Mouse (Mus musculus): ENCODE results near the gene Acvr2b. TPM values are rescaled to one million over a fixed set of nuclear protein-coding genes. Genes with fewer than 3 reads are reported as not detected.

Acvr2b gene
- polyA plus RNA-seq, 1 experiment from 2014 or later, result 66.0 TPM

- Histone ChIP-seq H3K9me3 (no peaks in the 10 kb centered on the region), H3K4me3 (no peak overlapping the region), H3K4me1 (no peaks in the 10 kb centered on the region), H3K36me3 (replicated peaks) (peaks cover 91% of the 10 kb centered on the region), H3K27me3 (ENCODE audit: poor library complexity, severe bottlenecking) (no peaks in the 10 kb centered on the region), H3K27ac (no peak overlapping the region)
- DNase-seq (ENCODE audit: extremely low spot score, low spot score), result no peak
- 90% methylated on average over 14 of the region's 14 CpGs for WGBS
These were observed 55.2 kb downstream of the Acvr2b start for GRCm38 (mm10) chr9:119457122-119457521.

GRCm38 (mm10) chr9:119460410-119460809, 58.5 kb downstream of the Acvr2b start:
- no peak overlapping the region for H3K4me3 ChIP-seq
- no peaks in the 10 kb centered on the region for H3K27me3 ChIP-seq (ENCODE audit: poor library complexity, severe bottlenecking)
- 67% methylated on average over 8 of the region's 8 CpGs for WGBS
- no peaks in the 10 kb centered on the region for H3K9me3 ChIP-seq
- no peak overlapping the region for H3K27ac ChIP-seq
- peaks cover 92% of the 10 kb centered on the region for H3K36me3 ChIP-seq (replicated peaks)
- H3K4me1 ChIP-seq, result 0 out of 2 replicates have a peak, but pooled peaks cover 5% of the 10 kb centered on the region
- peak; percentile 66 for DNase-seq (ENCODE audit: extremely low spot score, low spot score)

DNA sequence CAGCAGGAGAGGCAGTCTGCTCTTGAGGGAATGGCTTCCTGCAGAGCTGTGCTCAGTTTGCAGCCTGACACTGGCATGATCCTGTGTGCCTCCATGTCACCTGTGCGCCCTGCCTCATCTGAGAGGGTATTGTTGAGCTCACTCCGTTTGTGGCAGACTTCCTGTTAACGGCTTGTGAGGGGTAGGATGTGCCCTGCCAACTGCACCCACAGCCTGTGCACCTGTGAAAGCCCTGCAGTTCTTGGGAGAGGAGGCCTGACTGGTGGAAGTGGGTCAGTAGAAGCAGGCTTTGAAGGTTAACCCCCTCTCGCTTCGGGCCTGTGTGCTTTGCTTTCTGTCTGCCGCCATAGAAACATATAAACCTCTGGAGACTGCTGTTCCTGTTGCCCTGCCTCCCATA, 63.1 kb downstream of the Acvr2b start:
- peaks cover 91% of the 10 kb centered on the region for H3K36me3 ChIP-seq (replicated peaks)
- H3K9me3 ChIP-seq, result no peaks in the 10 kb centered on the region
- 93% methylated on average over 6 of the region's 6 CpGs for WGBS
- no peak overlapping the region for H3K27ac ChIP-seq
- H3K4me3 ChIP-seq, result no peak overlapping the region
- DNase-seq (ENCODE audit: extremely low spot score, low spot score), result no peak
- 0 out of 2 replicates have a peak, but pooled peaks cover 5% of the 10 kb centered on the region for H3K4me1 ChIP-seq
- no peaks in the 10 kb centered on the region for H3K27me3 ChIP-seq (ENCODE audit: poor library complexity, severe bottlenecking)

- Histone ChIP-seq H3K27me3 (ENCODE audit: poor library complexity, severe bottlenecking) (no peaks in the 10 kb centered on the region), H3K27ac (no peak overlapping the region), H3K4me1 (0 out of 2 replicates have a peak, but pooled peaks cover 5% of the 10 kb centered on the region), H3K4me3 (no peak overlapping the region), H3K36me3 (replicated peaks) (peaks cover 88% of the 10 kb centered on the region), H3K9me3 (no peaks in the 10 kb centered on the region)
- DNase-seq (ENCODE audit: extremely low spot score, low spot score), result no peak
- 78% methylated on average over 7 of the region's 7 CpGs for WGBS
These were observed 63.7 kb downstream of the Acvr2b start for GRCm38 (mm10) chr9:119465595-119465994.

- Histone ChIP-seq H3K4me1 (peaks cover 21% of the 10 kb centered on the region), H3K27ac (no peak overlapping the region), H3K9me3 (no peaks in the 10 kb centered on the region), H3K27me3 (ENCODE audit: poor library complexity, severe bottlenecking) (no peaks in the 10 kb centered on the region), H3K4me3 (no peak overlapping the region), H3K36me3 (replicated peaks) (peaks cover 47% of the 10 kb centered on the region)
- no peak for DNase-seq (ENCODE audit: extremely low spot score, low spot score)
- 89% methylated on average over 8 of the region's 8 CpGs for WGBS
These were observed 67.9 kb downstream of the Acvr2b start for GRCm38 (mm10) chr9:119469691-119470353.

GRCm38 (mm10) chr9:119472412-119472918, 70.5 kb downstream of the Acvr2b start:
- peaks cover 21% of the 10 kb centered on the region for H3K36me3 ChIP-seq (replicated peaks)
- no peaks in the 10 kb centered on the region for H3K27me3 ChIP-seq (ENCODE audit: poor library complexity, severe bottlenecking)
- H3K4me1 ChIP-seq, result peaks cover 24% of the 10 kb centered on the region
- no peak for DNase-seq (ENCODE audit: extremely low spot score, low spot score)
- 86% methylated on average over 11 of the region's 11 CpGs for WGBS
- no peaks in the 10 kb centered on the region for H3K9me3 ChIP-seq
- no peak overlapping the region for H3K4me3 ChIP-seq
- no peak overlapping the region for H3K27ac ChIP-seq

- Histone ChIP-seq H3K9me3 (no peaks in the 10 kb centered on the region), H3K4me1 (peaks cover 24% of the 10 kb centered on the region), H3K36me3 (replicated peaks) (peaks cover 16% of the 10 kb centered on the region), H3K27ac (no peak overlapping the region), H3K27me3 (ENCODE audit: poor library complexity, severe bottlenecking) (no peaks in the 10 kb centered on the region), H3K4me3 (no peak overlapping the region)
- DNase-seq (ENCODE audit: extremely low spot score, low spot score), result no peak
- WGBS, result 90% methylated on average over 1 of the region's 1 CpGs
These were observed 71.1 kb downstream of the Acvr2b start for GRCm38 (mm10) chr9:119473011-119473410.

GRCm38 (mm10) chr9:119473608-119474164, 71.8 kb downstream of the Acvr2b start:
- H3K4me1 ChIP-seq, result peaks cover 24% of the 10 kb centered on the region
- 87% methylated on average over 9 of the region's 9 CpGs for WGBS
- H3K27ac ChIP-seq, result no peak overlapping the region
- peaks cover 9% of the 10 kb centered on the region for H3K36me3 ChIP-seq (replicated peaks)
- no peak for DNase-seq (ENCODE audit: extremely low spot score, low spot score)
- no peaks in the 10 kb centered on the region for H3K9me3 ChIP-seq
- no peak overlapping the region for H3K4me3 ChIP-seq
- no peaks in the 10 kb centered on the region for H3K27me3 ChIP-seq (ENCODE audit: poor library complexity, severe bottlenecking)

- no peak for DNase-seq (ENCODE audit: extremely low spot score, low spot score)
- no peaks in the 10 kb centered on the region for H3K9me3 ChIP-seq
- 75% methylated on average over 15 of the region's 15 CpGs for WGBS
- H3K27me3 ChIP-seq (ENCODE audit: poor library complexity, severe bottlenecking), result no peaks in the 10 kb centered on the region
- peaks cover 28% of the 10 kb centered on the region for H3K4me1 ChIP-seq
- H3K4me3 ChIP-seq, result no peak overlapping the region
- no peaks in the 10 kb centered on the region; the same call in 1 of the 2 replicates for H3K36me3 ChIP-seq (replicated peaks)
- H3K27ac ChIP-seq, result peak overlapping the region; percentile 70
These were observed 73.0 kb downstream of the Acvr2b start for GRCm38 (mm10) chr9:119474717-119475611.

GRCm38 (mm10) chr9:119477754-119478153, 75.8 kb downstream of the Acvr2b start:
- no peak for DNase-seq (ENCODE audit: extremely low spot score, low spot score)
- peaks cover 28% of the 10 kb centered on the region for H3K4me1 ChIP-seq
- no peaks in the 10 kb centered on the region for H3K9me3 ChIP-seq
- no peak overlapping the region for H3K27ac ChIP-seq
- 71% methylated on average over 6 of the region's 6 CpGs for WGBS
- H3K36me3 ChIP-seq (replicated peaks), result no peaks in the 10 kb centered on the region
- no peak overlapping the region for H3K4me3 ChIP-seq
- H3K27me3 ChIP-seq (ENCODE audit: poor library complexity, severe bottlenecking), result no peaks in the 10 kb centered on the region

DNA sequence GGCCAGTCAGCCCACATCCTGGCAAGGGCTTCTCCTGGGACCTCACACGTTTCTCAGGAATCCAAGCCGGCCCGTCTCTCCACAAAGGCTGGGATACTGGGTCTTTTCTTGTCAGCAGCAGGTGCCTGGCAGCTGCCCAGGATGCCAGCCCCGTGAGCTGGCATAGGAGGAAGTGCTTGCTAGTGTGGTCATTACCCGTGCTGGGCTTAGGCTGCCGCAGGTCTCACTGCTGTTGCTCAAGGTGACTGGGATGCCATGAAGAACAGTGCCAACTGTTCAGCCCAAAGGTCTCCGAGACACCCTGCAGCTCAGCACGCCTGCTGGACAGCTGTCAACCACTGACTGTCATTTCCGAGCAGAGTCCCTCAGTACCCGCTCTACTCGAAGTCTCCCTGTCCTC, 76.4 kb downstream of the Acvr2b start:
- Histone ChIP-seq H3K36me3 (replicated peaks) (no peaks in the 10 kb centered on the region), H3K27ac (no peak overlapping the region), H3K4me3 (no peak overlapping the region), H3K4me1 (peaks cover 28% of the 10 kb centered on the region), H3K27me3 (ENCODE audit: poor library complexity, severe bottlenecking) (no peaks in the 10 kb centered on the region), H3K9me3 (no peaks in the 10 kb centered on the region)
- WGBS, result 86% methylated on average over 11 of the region's 11 CpGs
- no peak for DNase-seq (ENCODE audit: extremely low spot score, low spot score)

- Histone ChIP-seq H3K27me3 (ENCODE audit: poor library complexity, severe bottlenecking) (no peaks in the 10 kb centered on the region), H3K4me3 (no peak overlapping the region), H3K27ac (no peak overlapping the region), H3K9me3 (no peaks in the 10 kb centered on the region), H3K4me1 (peaks cover 25% of the 10 kb centered on the region), H3K36me3 (replicated peaks) (no peaks in the 10 kb centered on the region)
- no peak for DNase-seq (ENCODE audit: extremely low spot score, low spot score)
- 73% methylated on average over 8 of the region's 8 CpGs for WGBS
These were observed 77.4 kb downstream of the Acvr2b start for GRCm38 (mm10) chr9:119479297-119479696.

Data from forebrain, embryonic 10.5 days (tissue).